Mouse (Mus musculus): Measurements from ENCODE around the gene Olig1. TPM values are rescaled to one million over a fixed set of nuclear protein-coding genes. Genes with fewer than 3 reads are reported as not detected.

The Olig1 gene
- total RNA-seq, 2 experiments from 2014 or later: 0.28 to 0.38 TPM

DNA sequence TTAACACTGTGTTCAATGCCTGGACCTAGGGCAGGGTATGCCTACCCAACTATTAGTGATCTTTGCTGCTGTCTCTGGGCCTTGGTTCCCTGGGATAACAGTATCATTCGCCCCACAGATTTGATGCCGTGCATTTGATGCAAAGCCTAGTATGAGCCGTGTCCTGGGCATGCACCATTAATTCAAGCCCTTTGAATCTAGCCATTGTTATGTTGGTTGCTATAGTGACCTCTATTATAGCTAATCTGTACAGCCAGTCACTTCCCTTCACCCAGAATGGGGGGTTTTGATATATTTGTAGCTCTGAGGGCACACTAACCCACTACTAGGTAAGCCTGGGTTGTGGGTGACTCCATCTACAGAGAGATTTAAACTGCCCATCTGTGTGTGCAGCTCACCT, 40.3 kb downstream of the Olig1 start:
- no peak for DNase-seq

DNA sequence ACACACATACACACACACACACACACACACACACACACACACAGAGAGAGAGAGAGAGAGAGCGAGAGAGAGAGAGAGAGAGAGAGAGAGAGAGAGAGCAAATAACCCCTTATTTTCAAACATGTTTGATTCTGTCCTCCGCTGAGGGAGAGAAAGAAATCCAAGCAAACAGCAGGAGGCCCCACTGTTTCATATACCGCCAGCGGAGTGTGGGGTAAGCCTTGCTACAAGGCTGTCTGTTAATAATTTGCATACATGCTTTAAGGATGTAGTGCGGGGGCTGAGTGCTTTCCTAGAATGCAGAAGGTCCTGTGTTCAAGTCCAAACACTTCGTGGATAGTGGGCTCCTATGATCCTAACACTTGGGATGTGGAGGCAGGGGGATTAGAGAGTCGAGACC, 43.3 kb downstream of the Olig1 start:
- no peak for DNase-seq

GRCm38 (mm10) chr16:91314114-91314775, 44.7 kb downstream of the Olig1 start:
- peak; percentile 73 for DNase-seq

DNA sequence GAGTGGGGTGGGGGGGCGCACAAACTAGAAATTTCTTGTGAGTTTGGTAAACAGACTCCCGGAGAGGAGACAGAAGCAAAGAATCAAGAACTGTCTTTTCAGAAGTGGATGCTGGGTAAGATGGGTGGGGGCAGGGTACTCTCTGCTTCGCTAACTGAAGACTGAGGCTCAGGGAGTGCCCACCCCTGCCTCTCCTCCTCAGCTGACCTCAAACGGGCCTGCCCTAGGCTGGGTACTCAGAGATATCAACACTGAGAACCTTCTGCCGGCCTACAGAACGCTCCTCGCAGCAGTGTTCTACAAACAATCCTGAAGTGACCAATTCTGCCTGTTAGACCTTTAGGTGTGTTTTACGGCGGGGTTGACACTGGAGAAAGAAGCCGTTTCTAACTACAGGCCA, 50.6 kb downstream of the Olig1 start:
- no peak for DNase-seq

- no peak for DNase-seq
Observed at GRCm38 (mm10) chr16:91320608-91321007, 51.0 kb downstream of the Olig1 start.

Other genes starting within 250 kb of the Olig1 start
- 10 to 100 TPM; 12.8 to 26.2 TPM for gene Paxbp1, start 225.2 kb upstream of the Olig1 start, total RNA-seq (2021)
- 1 to 10 TPM; 1.3 to 2.6 TPM for gene 4932438H23Rik, start 174.7 kb upstream of the Olig1 start, total RNA-seq (2021)
- not detected for gene Olig2, start 44.3 kb upstream of the Olig1 start, total RNA-seq (2021)
- 10 to 100 TPM; 19.4 to 22.9 TPM for gene Ifnar2, start 103.0 kb downstream of the Olig1 start, total RNA-seq (2021)
- gene Gm21970, start 121.9 kb downstream of the Olig1 start, total RNA-seq (2021): not detected
- 10 to 100 TPM; 13.4 to 17.0 TPM for gene Il10rb, start 136.4 kb downstream of the Olig1 start, total RNA-seq (2021)
- gene Ifnar1, start 215.5 kb downstream of the Olig1 start, total RNA-seq (2021): 10 to 100 TPM; 34.9 to 36.9 TPM

Data from gastrocnemius, postnatal 10 days (tissue).